Mouse (Mus musculus) heart, postnatal 0 days (tissue): ENCODE measurements around the gene Kcnk15. TPM values are rescaled to one million over a fixed set of nuclear protein-coding genes. Genes with fewer than 3 reads are reported as not detected.

Source experiments
- ATAC-seq: fragments of 200-750 bp; cut with Nextera tagmentation; 2 replicates; pipeline ENCODE4 v1.8.0; 2017; ENCODE audit warnings: low read depth, moderate number of reproducible peaks, moderate library complexity; ENCODE audit not compliant: insufficient read depth
- DNase-seq: peaks from one replicate; pipeline ENCODE4 v3.0.0-alpha.2; 2016; ENCODE audit warnings: low spot score
- H3K27ac ChIP-seq: fragments of 300-500 bp; sonication (generic); 2 replicates; pipeline ENCODE4 v1.5.1; 2014; ENCODE audit warnings: low read depth, mild to moderate bottlenecking
- H3K27me3 ChIP-seq: fragments of 300-500 bp; sonication (generic); 2 replicates; pipeline ENCODE4 v1.6.1; 2014; ENCODE audit warnings: low read length, mixed read lengths; ENCODE audit not compliant: control insufficient read depth, insufficient read depth
- H3K36me3 ChIP-seq: fragments of 300-500 bp; sonication (generic); replicated peaks from 2 replicates; pipeline ENCODE4 v1.6.1; 2014; ENCODE audit warnings: low read length, mixed read lengths; ENCODE audit not compliant: control insufficient read depth, insufficient read depth
- H3K4me1 ChIP-seq: fragments of 300-500 bp; sonication (generic); 2 replicates; pipeline ENCODE4 v1.6.1; 2014; ENCODE audit warnings: antibody characterized with exemption; ENCODE audit not compliant: control insufficient read depth, insufficient read depth
- H3K4me2 ChIP-seq: fragments of 300-500 bp; sonication (generic); 2 replicates; pipeline ENCODE4 v1.6.1; 2014; ENCODE audit warnings: low read depth, mild to moderate bottlenecking, low read length, moderate library complexity
- H3K4me3 ChIP-seq: fragments of 300-500 bp; sonication (generic); 2 replicates; pipeline ENCODE4 v1.5.1; 2014; ENCODE audit warnings: low read depth, low read length
- H3K9ac ChIP-seq: fragments of 300-500 bp; sonication (generic); replicated peaks from 2 replicates; pipeline ENCODE4 v1.6.1; 2014; ENCODE audit warnings: low read depth, low read length, mixed read lengths
- H3K9me3 ChIP-seq: fragments of 300-500 bp; sonication (generic); replicated peaks from 2 replicates; pipeline ENCODE4 v1.6.1; 2016; ENCODE audit warnings: low read length; ENCODE audit not compliant: control insufficient read depth
- CTCF ChIP-seq: IDR thresholded peaks from 2 replicates; pipeline ENCODE4 v1.5.1; 2016; ENCODE audit warnings: antibody characterized with exemption, control low read depth, low read depth
- EP300 ChIP-seq: IDR thresholded peaks from 2 replicates; pipeline ENCODE4 v1.6.1; 2016; ENCODE audit warnings: antibody characterized with exemption, low read depth
- WGBS: fragments of 180-500 bp; shearing (Covaris S2); extraction: QIAGEN DNeasy Blood & Tissue Kit; methylation state at CpG from one replicate; pipeline ENCODE4 v1.1.7; 2014; 5-methylcytosine and 5-hydroxymethylcytosine counted together
- polyA plus RNA-seq: library from polyadenylated mRNA; unstranded; fragments of >200 nt; fragmentation: Nextera tagmentation; extraction: Ambion mirVana; gene quantifications from 2 replicates; pipeline ENCODE4 v1.2.1, GENCODE M21; 2015
- total RNA-seq: library from RNA; depleted of rRNA; stranded (reverse); fragments of >200 nt; gene quantifications from 2 replicates; pipeline ENCODE4 v1.2.3, GENCODE M21; 2014; ENCODE audit warnings: low replicate concordance; rRNA removed

Gene Kcnk15
- total and polyA plus RNA-seq, 2 experiments from 2014 or later, result not detected

DNA sequence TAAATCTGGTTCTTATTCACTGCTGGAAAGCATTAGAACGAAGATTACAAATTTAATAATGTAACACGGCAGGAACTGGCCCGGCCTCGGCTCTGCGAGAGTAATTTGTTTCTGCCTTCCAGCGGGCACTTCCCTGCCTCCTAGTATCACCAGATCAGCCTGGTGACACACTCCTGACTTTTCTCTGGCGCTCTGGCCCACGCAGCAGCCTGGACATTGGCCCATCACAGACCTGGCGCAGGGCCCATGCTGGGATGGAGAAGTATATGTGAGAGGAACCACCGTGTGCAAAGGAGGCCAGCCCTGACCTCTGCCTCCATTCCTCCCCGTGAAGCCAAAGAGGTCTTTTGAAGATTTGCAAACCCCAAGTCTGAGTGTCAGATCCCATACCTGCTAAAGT, 50.0 kb downstream of the Kcnk15 start:
- no peak overlapping the region for H3K4me2 ChIP-seq

DNA sequence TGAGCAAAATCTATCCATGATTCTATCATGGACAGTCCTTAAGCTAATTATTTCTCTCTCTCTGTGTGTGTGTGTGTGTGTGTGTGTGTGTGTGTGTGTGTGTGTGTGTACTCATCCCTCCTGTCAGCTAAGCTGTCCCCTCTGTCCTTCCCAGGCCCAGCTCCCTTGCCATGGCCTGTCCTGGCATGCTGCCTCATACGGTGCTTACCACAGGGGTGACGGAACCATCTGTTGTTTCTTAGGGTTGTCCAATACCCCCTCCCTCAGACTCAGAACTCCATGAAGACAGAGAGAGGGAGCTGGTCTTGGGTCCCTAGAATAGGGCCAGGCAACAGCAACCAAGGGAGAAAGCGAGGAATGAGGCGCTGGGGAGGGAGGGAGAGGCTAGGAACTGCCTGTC, 50.9 kb downstream of the Kcnk15 start:
- WGBS, result 81% methylated on average over 4 of the region's 4 CpGs
- DNase-seq (no peak), ATAC-seq (no peak)
- H3K4me2 ChIP-seq, result no peak overlapping the region
- no peak overlapping the region for H3K4me3 ChIP-seq
- no peaks in the 10 kb centered on the region for H3K9me3 ChIP-seq
- no peak overlapping the region for H3K27ac ChIP-seq
- TF ChIP-seq EP300, result no peak
- TF ChIP-seq CTCF, result no peak
- no peaks in the 10 kb centered on the region for H3K4me1 ChIP-seq
- no peaks in the 10 kb centered on the region for H3K36me3 ChIP-seq
- H3K27me3 ChIP-seq, result peaks cover 41% of the 10 kb centered on the region; the same call in 1 of the 2 replicates
- H3K9ac ChIP-seq, result no peak overlapping the region

More for the DNA sequence above, 50.0 kb downstream of the Kcnk15 start:
- H3K9ac ChIP-seq, result no peak overlapping the region
- no peak for DNase-seq
- H3K4me3 ChIP-seq, result no peak overlapping the region
- H3K36me3 ChIP-seq, result no peaks in the 10 kb centered on the region
- ATAC-seq, result peak; percentile 54; the same call in 1 of the 2 replicates
- peaks cover 37% of the 10 kb centered on the region; the same call in 1 of the 2 replicates for H3K27me3 ChIP-seq
- no peaks in the 10 kb centered on the region for H3K4me1 ChIP-seq
- no peak overlapping the region for H3K27ac ChIP-seq
- whole genome bisulfite sequencing, result 52% methylated on average over 11 of the region's 11 CpGs
- no peak for TF ChIP-seq CTCF
- no peak for TF ChIP-seq EP300
- no peaks in the 10 kb centered on the region for H3K9me3 ChIP-seq

DNA sequence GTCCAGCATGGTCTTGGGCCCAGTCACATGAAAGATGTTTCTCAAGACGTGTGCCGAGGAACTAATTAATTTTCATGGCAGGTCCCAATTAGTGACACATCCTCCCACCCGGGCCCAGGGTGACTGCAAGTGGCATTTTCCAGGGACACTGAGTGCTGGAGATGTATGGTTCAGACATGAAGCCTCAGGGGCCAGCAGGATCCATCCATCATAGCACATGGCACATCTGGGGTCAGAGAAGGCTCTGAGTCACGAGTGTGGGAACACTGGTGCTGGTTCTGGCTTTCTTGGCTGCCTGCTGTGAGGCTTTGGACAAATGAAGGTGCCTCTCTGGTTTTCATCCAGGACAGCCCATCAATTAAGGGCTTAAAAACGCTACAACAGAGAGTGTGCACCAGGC, 53.7 kb downstream of the Kcnk15 start:
- WGBS, result 58% methylated on average over 5 of the region's 5 CpGs
- ATAC-seq, result no peak
- Histone ChIP-seq H3K27me3 (peaks cover 52% of the 10 kb centered on the region), H3K4me3 (no peak overlapping the region), H3K4me2 (no peak overlapping the region), H3K9me3 (no peaks in the 10 kb centered on the region), H3K36me3 (no peaks in the 10 kb centered on the region), H3K27ac (no peak overlapping the region), H3K9ac (no peak overlapping the region), H3K4me1 (peaks cover 4% of the 10 kb centered on the region; the same call in 1 of the 2 replicates)
- DNase-seq, result no peak
- TF ChIP-seq CTCF (no peak), EP300 (no peak)

Other genes starting within 250 kb of the Kcnk15 start
- 181 and 193 TPM in 2 replicates for gene Serinc3, start 208.5 kb upstream of the Kcnk15 start, total RNA-seq
- gene Serinc3, start 208.5 kb upstream of the Kcnk15 start, polyA plus RNA-seq, result 61.3 and 62.4 TPM in 2 replicates
- gene Pkig, start 195.3 kb upstream of the Kcnk15 start, total RNA-seq, result 363 and 431 TPM in 2 replicates
- 495 and 511 TPM in 2 replicates for gene Pkig, start 195.3 kb upstream of the Kcnk15 start, polyA plus RNA-seq
- 2.4 and 4.1 TPM in 2 replicates for gene Ada, start 103.4 kb upstream of the Kcnk15 start, total RNA-seq
- gene Ada, start 103.4 kb upstream of the Kcnk15 start, polyA plus RNA-seq, result 1.9 and 2.2 TPM in 2 replicates
- 2.6 TPM in 1 of 2 replicates, not detected in the other for gene Ccn5, start 32.8 kb upstream of the Kcnk15 start, total RNA-seq
- 1.4 and 2.8 TPM in 2 replicates for gene Ccn5, start 32.8 kb upstream of the Kcnk15 start, polyA plus RNA-seq
- gene Rims4, start 65.0 kb downstream of the Kcnk15 start, total RNA-seq, result 0.08 and 2.0 TPM in 2 replicates
- 0.07 and 0.08 TPM in 2 replicates for gene Rims4, start 65.0 kb downstream of the Kcnk15 start, polyA plus RNA-seq
- 31.8 and 35.0 TPM in 2 replicates for gene Ywhab, start 141.3 kb downstream of the Kcnk15 start, total RNA-seq
- gene Ywhab, start 141.3 kb downstream of the Kcnk15 start, polyA plus RNA-seq, result 157 and 158 TPM in 2 replicates
- not detected in 2 replicates for gene Pabpc1l, start 171.8 kb downstream of the Kcnk15 start, total RNA-seq
- gene Pabpc1l, start 171.8 kb downstream of the Kcnk15 start, polyA plus RNA-seq, result 0.56 and 1.0 TPM in 2 replicates
- gene Stk4, start 216.7 kb downstream of the Kcnk15 start, total RNA-seq, result 16.6 and 19.4 TPM in 2 replicates
- gene Stk4, start 216.7 kb downstream of the Kcnk15 start, polyA plus RNA-seq, result 8.6 TPM in 2 replicates
- 46.6 and 58.8 TPM in 2 replicates for gene Tomm34, start 217.5 kb downstream of the Kcnk15 start, total RNA-seq
- 34.8 and 35.1 TPM in 2 replicates for gene Tomm34, start 217.5 kb downstream of the Kcnk15 start, polyA plus RNA-seq